Mouse (Mus musculus): ENCODE results near the gene Dlx2.

Gene Dlx2

GRCm38 (mm10) chr2:71511209-71511608 is 35.3 kb downstream of the Dlx2 start:
- DNase-seq (ENCODE audit: low read depth, low spot score), result no peak

GRCm38 (mm10) chr2:71504852-71505251 is 41.7 kb downstream of the Dlx2 start:
- no peak for DNase-seq (ENCODE audit: low read depth, low spot score)

DNA sequence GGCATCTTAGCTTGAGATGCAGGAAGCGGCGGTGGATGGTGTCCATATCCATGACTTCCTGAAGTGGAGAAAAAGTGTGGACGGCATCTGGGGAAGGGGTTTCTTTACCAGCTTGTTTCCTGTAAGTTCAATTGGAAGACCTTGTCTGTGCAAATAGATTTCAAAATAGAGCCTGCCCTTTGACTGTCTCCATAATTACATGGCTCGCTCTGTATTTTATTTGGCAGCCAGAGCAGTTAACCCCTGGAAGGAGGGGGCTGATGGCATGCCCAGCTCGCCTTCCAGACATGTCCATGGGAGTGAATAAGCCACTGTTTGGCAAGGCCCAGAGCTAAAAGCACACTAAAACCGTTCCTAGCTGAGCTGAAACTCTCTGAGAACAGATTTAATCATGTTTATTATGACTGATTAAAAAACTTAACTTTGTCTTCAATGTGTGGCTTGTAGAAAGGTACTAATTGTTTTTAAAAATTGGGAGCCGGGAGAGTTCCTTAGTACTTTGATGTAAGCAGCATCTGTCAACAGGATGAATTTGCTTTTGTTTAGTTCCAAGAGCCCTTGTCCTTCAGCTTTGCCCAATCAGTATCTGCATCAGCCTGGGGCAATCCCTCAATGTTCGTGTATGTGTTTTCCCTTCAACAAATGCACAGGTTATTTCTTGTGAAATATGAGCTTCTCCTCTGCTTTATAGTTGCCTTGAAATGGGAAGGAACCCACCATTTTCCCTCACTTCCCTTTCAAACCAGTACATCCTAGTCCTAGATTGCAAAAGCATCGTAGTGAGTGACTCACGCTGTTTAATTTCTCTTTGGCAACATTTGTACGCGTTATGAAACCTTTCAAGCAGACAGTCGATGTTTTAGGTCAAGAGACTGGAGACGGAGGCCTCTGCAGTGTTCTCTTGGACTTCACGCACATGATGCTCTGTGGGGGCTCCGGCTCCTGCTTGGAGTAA is 47.0 kb downstream of the Dlx2 start:
- DNase-seq (ENCODE audit: low read depth, low spot score), result no peak

- no peak for DNase-seq (ENCODE audit: low read depth, low spot score)
Observed at GRCm38 (mm10) chr2:71497175-71497574, 49.4 kb downstream of the Dlx2 start.

- DNase-seq (ENCODE audit: low read depth, low spot score), result peak; percentile 63
Observed at GRCm38 (mm10) chr2:71494971-71495370, 51.6 kb downstream of the Dlx2 start.

DNA sequence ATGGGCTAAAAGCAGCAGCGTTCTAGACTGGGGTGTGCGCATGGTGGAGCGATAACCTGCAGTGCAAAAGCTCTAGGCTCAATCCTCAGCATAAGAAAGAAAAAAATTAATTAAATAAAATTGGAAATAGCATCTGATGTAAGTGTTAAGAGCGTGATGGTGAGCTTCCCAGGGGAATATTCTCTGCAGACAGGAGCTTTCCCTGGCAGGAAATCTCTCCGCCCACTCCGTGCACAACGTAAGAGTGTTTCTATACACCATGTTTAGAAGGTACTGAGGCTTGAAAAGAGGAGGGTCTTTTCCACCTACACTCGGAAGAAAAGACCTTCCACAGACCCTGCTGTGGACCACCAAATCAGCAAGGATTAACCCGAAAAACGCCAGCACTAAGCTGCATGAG is 52.1 kb downstream of the Dlx2 start:
- DNase-seq (ENCODE audit: low read depth, low spot score), result no peak
